Comparison of ENCODE assay signal across 9 mouse cellular contexts in genomic region chr7:140805704-140806103, GRCm38 (mm10). TPM values are rescaled to one million over a fixed set of nuclear protein-coding genes. Genes with fewer than 3 reads are reported as not detected.
DNase-seq lines count a peak whose midpoint lies in the region; ATAC-seq and TF ChIP-seq lines count a peak whose summit lies in the region.
"Had no signal": no experiment of that assay in that cellular context is flagged by ENCODE, and none has a peak within 500 bp of the region (broad histone marks: within the 10 kb centered on the region; RNA-seq: fewer than 3 reads in every experiment).

No protein-coding gene starts in this region.

- ATAC-seq in frontal cortex, adult (ENCODE audit: low TSS enrichment): peak; percentile 92

- TF ChIP-seq CTCF in bone marrow macrophage, adult 2 months (IDR thresholded peaks at IDR 0.05; ENCODE audit: low read depth, low read length): 0 out of 2 replicates have a peak, but pooled peaks have one; percentile 15

- H3K4me3 ChIP-seq in bone marrow macrophage, adult 2 months (ENCODE audit: insufficient read depth, low read length): no peak overlapping the region

- no peak overlapping the region for H3K27ac ChIP-seq in bone marrow macrophage, adult 2 months (ENCODE audit: insufficient read depth, low read depth, low read length)

- TF ChIP-seq POLR2A in bone marrow macrophage, adult 2 months (IDR thresholded peaks at IDR 0.05; ENCODE audit: borderline replicate concordance, low read depth, low read length): no peak

- H3K4me1 ChIP-seq in bone marrow macrophage, adult 2 months (ENCODE audit: control insufficient read depth, insufficient read depth, low read length): no peaks in the 10 kb centered on the region

- intact Hi-C loops in gastrocnemius, postnatal 14 days (cut with DNase I; ENCODE audit: low total_unique reads): no loop called here

- DNase-seq in frontal cortex, postnatal 10 days (ENCODE audit: low spot score in 2 of 2): no peak
- peak; percentile 66 for DNase-seq in CD4-positive helper T cell, adult 2 months (ENCODE audit: low read depth, low spot score)
- DNase-seq in frontal cortex, postnatal 36 days (ENCODE audit: low spot score in 2 of 2): peak; percentile 51 to 75
- peak; percentile 64 to 68 for DNase-seq in left cerebral cortex, adult 18-20 months (ENCODE audit: low spot score in 2 of 2)
- DNase-seq in mesoderm, embryonic 11.5 days (ENCODE audit: low read depth, low spot score): peak; percentile 24
- no peak for DNase-seq in gastrocnemius, postnatal 14 days

RNA-seq across cellular contexts. Expression of gene Zfp941, which starts 16.3 kb away (rescaled TPM):
- polyA plus RNA-seq in bone marrow macrophage, adult 2 months (2012; ENCODE audit: insufficient read depth, insufficient read length, missing spikeins): 0.19 and 0.20 TPM in 2 replicates
- 10 to 100 TPM; 23.3 to 29.6 TPM for total RNA-seq in left cerebral cortex, adult 18-20 months (2021)
- not detected for total RNA-seq in gastrocnemius, postnatal 14 days (2021)

RNA-seq across cellular contexts. Expression of gene Syce1, which starts 18.1 kb away (rescaled TPM):
- polyA plus RNA-seq in bone marrow macrophage, adult 2 months (2012; ENCODE audit: insufficient read depth, insufficient read length, missing spikeins): not detected in 2 replicates
- total RNA-seq in left cerebral cortex, adult 18-20 months (2021): under 1 TPM in 1 of 2 experiments, not detected in 1; 0.77 TPM
- not detected for total RNA-seq in gastrocnemius, postnatal 14 days (2021)
- total RNA-seq: layer of hippocampus, postnatal 25 days had no signal

RNA-seq across cellular contexts. Expression of gene Urah, which starts 29.1 kb away (rescaled TPM):
- polyA plus RNA-seq in bone marrow macrophage, adult 2 months (2012; ENCODE audit: insufficient read depth, insufficient read length, missing spikeins): not detected in 2 replicates
- total RNA-seq in left cerebral cortex, adult 18-20 months (2021): 1 to 10 TPM; 3.3 to 5.0 TPM
- not detected for total RNA-seq in gastrocnemius, postnatal 14 days (2021)

RNA-seq across cellular contexts. Expression of gene Scgb1c1, which starts 39.6 kb away (rescaled TPM):
- not detected in 2 replicates for polyA plus RNA-seq in bone marrow macrophage, adult 2 months (2012; ENCODE audit: insufficient read depth, insufficient read length, missing spikeins)
- total RNA-seq in left cerebral cortex, adult 18-20 months (2021): not detected
- not detected for total RNA-seq in gastrocnemius, postnatal 14 days (2021)
- total RNA-seq: layer of hippocampus, postnatal 25 days had no signal

RNA-seq across cellular contexts. Expression of gene Odf3, which starts 41.9 kb away (rescaled TPM):
- not detected in 2 replicates for polyA plus RNA-seq in bone marrow macrophage, adult 2 months (2012; ENCODE audit: insufficient read depth, insufficient read length, missing spikeins)
- total RNA-seq in left cerebral cortex, adult 18-20 months (2021): not detected
- total RNA-seq in gastrocnemius, postnatal 14 days (2021): not detected
- total RNA-seq: layer of hippocampus, postnatal 25 days had no signal

Comparison
In these comparisons a context has a peak if more than half of its experiments do, and no peak if none do; other contexts are left out.
1. DNase-seq: peak in CD4-positive helper T cell, adult 2 months (single experiment), frontal cortex, postnatal 36 days (2 of 2), left cerebral cortex, adult 18-20 months (2 of 2) and mesoderm, embryonic 11.5 days (single experiment); none in frontal cortex, postnatal 10 days (0 of 2) and gastrocnemius, postnatal 14 days (single experiment).
2. RNA of gene Zfp941, which starts 16.3 kb away (total RNA-seq): 23.3 to 29.6 TPM in left cerebral cortex, adult 18-20 months; not detected in gastrocnemius, postnatal 14 days; every median in the first group is over 10 times any median in the second.
3. RNA of gene Urah, which starts 29.1 kb away (total RNA-seq): 3.3 to 5.0 TPM in left cerebral cortex, adult 18-20 months; not detected in gastrocnemius, postnatal 14 days; every median in the first group is over 4 times any median in the second.